Mouse (Mus musculus) kidney, postnatal 0 days (tissue): Measurements from ENCODE around the gene BC004004. TPM values are rescaled to one million over a fixed set of nuclear protein-coding genes. Genes with fewer than 3 reads are reported as not detected.

Source experiments
- ATAC-seq: fragments of 200-750 bp; cut with Nextera tagmentation; replicated peaks from 2 replicates; pipeline ENCODE4 v1.8.0; 2017; ENCODE audit warnings: low read depth, moderate number of reproducible peaks, moderate TSS enrichment, moderate library complexity; ENCODE audit not compliant: low FRiP score
- DNase-seq: peaks from one replicate; pipeline ENCODE4 v3.0.0-alpha.2; 2016; ENCODE audit warnings: low spot score
- H3K27ac ChIP-seq: fragments of 300-500 bp; sonication (generic); 2 replicates; pipeline ENCODE4 v1.5.1; 2014; ENCODE audit warnings: mild to moderate bottlenecking
- H3K27me3 ChIP-seq: fragments of 300-500 bp; sonication (generic); 2 replicates; pipeline ENCODE4 v1.6.1; 2014; ENCODE audit warnings: low read length, mixed read lengths; ENCODE audit not compliant: insufficient read depth
- H3K36me3 ChIP-seq: fragments of 300-500 bp; sonication (generic); 2 replicates; pipeline ENCODE4 v1.6.1; 2014; ENCODE audit warnings: low read length, mixed read lengths; ENCODE audit not compliant: insufficient read depth
- H3K4me1 ChIP-seq: fragments of 300-500 bp; sonication (generic); replicated peaks from 2 replicates; pipeline ENCODE4 v1.6.1; 2014; ENCODE audit warnings: antibody characterized with exemption, low read length, mixed read lengths; ENCODE audit not compliant: insufficient read depth
- H3K4me2 ChIP-seq: fragments of 300-500 bp; sonication (generic); 2 replicates; pipeline ENCODE4 v1.6.1; 2014; ENCODE audit warnings: mild to moderate bottlenecking, low read length, moderate library complexity, mixed read lengths
- H3K4me3 ChIP-seq: fragments of 300-500 bp; sonication (generic); replicated peaks from 2 replicates; pipeline ENCODE4 v1.5.1; 2014; ENCODE audit warnings: low read depth, low read length
- H3K9ac ChIP-seq: fragments of 300-500 bp; sonication (generic); 2 replicates; pipeline ENCODE4 v1.6.1; 2014; ENCODE audit warnings: low read depth, low read length
- H3K9me3 ChIP-seq: fragments of 300-500 bp; sonication (generic); replicated peaks from 2 replicates; pipeline ENCODE4 v1.6.1; 2016; ENCODE audit warnings: low read length, inconsistent platforms, mixed read lengths
- CTCF ChIP-seq: IDR thresholded peaks from 2 replicates; pipeline ENCODE4 v1.5.1; 2016; ENCODE audit warnings: antibody characterized with exemption, low read depth, mild to moderate bottlenecking, moderate library complexity
- WGBS: fragments of 180-500 bp; shearing (Covaris S2); extraction: QIAGEN DNeasy Blood & Tissue Kit; methylation state at CpG from one replicate; pipeline ENCODE4 v1.1.7; 2014; 5-methylcytosine and 5-hydroxymethylcytosine counted together
- polyA plus RNA-seq: library from polyadenylated mRNA; unstranded; fragments of >200 nt; fragmentation: Nextera tagmentation; extraction: Ambion mirVana; gene quantifications from 2 replicates; pipeline ENCODE4 v1.2.1, GENCODE M21; 2015

BC004004 gene
- polyA plus RNA-seq, 1 experiment from 2014 or later: 131 TPM

DNA sequence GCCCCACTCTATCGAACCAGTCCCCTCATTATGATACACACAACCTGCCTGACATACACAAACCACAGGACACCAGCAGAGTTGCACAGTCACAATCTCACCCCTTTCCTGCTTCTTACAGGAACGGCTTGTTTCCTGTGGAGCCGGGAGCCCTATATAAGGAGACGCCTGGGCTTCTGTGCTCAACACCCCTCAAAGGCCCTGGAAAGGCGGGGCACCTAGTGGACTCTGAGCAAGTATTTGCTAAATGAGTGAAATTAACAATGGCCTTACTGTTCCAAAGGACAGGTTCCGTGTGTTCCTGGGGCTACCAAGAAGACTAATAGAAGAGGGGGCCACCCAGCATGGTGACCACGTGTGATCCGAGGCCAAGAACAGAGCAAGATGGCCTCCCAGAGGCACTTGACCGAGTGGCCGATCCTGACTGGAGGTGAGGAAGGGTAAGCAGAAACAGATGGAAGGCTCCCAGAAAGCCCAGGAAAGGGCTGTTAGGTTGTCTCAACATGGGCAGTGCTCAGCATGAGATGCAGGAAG is 10.5 kb upstream of the BC004004 start:
- 80% methylated on average over 10 of the region's 10 CpGs for WGBS
- H3K27me3 ChIP-seq: no peaks in the 10 kb centered on the region
- H3K9ac ChIP-seq: no peak overlapping the region
- H3K4me2 ChIP-seq: no peak overlapping the region
- H3K36me3 ChIP-seq: peaks cover 13% of the 10 kb centered on the region
- no peaks in the 10 kb centered on the region for H3K9me3 ChIP-seq
- H3K4me3 ChIP-seq: no peak overlapping the region
- H3K27ac ChIP-seq: peak overlapping the region; percentile 21; the same call in 1 of the 2 replicates
- peaks cover 15% of the 10 kb centered on the region; the same call in 1 of the 2 replicates for H3K4me1 ChIP-seq
- TF ChIP-seq CTCF: no peak
- no peak for DNase-seq
- no peak for ATAC-seq

GRCm38 (mm10) chr17:29258921-29259320 is 9.7 kb upstream of the BC004004 start:
- Histone ChIP-seq H3K9me3 (no peaks in the 10 kb centered on the region), H3K4me3 (no peak overlapping the region), H3K4me2 (no peak overlapping the region), H3K4me1 (peaks cover 18% of the 10 kb centered on the region; the same call in 1 of the 2 replicates), H3K27ac (no peak overlapping the region), H3K9ac (no peak overlapping the region), H3K36me3 (peaks cover 13% of the 10 kb centered on the region), H3K27me3 (no peaks in the 10 kb centered on the region)
- DNase-seq: no peak
- ATAC-seq: no peak
- WGBS: 91% methylated on average over 2 of the region's 2 CpGs
- no peak for TF ChIP-seq CTCF

GRCm38 (mm10) chr17:29259489-29259888 is 9.1 kb upstream of the BC004004 start:
- H3K4me2 ChIP-seq: no peak overlapping the region
- ATAC-seq (0 out of 2 replicates have a peak, but pooled peaks have one; percentile 53), DNase-seq (peak; percentile 88)
- peak; percentile 98 for TF ChIP-seq CTCF
- no peak overlapping the region for H3K27ac ChIP-seq
- 7% methylated on average over 3 of the region's 3 CpGs for WGBS
- peaks cover 21% of the 10 kb centered on the region; the same call in 1 of the 2 replicates for H3K4me1 ChIP-seq
- H3K9ac ChIP-seq: no peak overlapping the region
- H3K27me3 ChIP-seq: no peaks in the 10 kb centered on the region
- no peaks in the 10 kb centered on the region for H3K9me3 ChIP-seq
- H3K4me3 ChIP-seq: no peak overlapping the region
- H3K36me3 ChIP-seq: peaks cover 13% of the 10 kb centered on the region

DNA sequence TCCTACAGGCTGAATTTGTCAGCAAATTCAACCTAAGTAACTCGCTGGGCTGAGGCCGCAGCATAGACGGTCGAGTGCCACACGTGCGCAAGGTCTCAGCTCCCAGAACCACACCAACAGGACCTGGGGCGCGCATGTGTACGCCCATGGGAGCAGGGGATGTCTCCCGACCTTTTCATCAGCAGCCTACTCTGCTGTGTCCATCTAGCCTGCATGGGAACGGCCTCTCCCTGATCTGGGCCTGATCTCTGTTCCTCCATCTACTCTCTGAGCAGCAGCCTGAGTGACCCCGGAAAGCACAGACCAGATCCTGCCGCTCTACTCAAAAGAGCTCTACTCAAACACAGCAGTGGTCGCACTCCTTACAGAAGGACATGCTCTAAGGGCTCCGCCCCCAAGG is 8.1 kb upstream of the BC004004 start:
- Histone ChIP-seq H3K9ac (no peak overlapping the region), H3K4me3 (no peak overlapping the region), H3K4me1 (peaks cover 23% of the 10 kb centered on the region; the same call in 1 of the 2 replicates), H3K4me2 (no peak overlapping the region), H3K9me3 (no peaks in the 10 kb centered on the region), H3K36me3 (peaks cover 13% of the 10 kb centered on the region), H3K27ac (no peak overlapping the region), H3K27me3 (no peaks in the 10 kb centered on the region)
- DNase-seq (no peak), ATAC-seq (no peak)
- 84% methylated on average over 15 of the region's 15 CpGs for WGBS
- TF ChIP-seq CTCF: no peak

- H3K36me3 ChIP-seq: peaks cover 13% of the 10 kb centered on the region
- H3K27ac ChIP-seq: peak overlapping the region; percentile 50; the same call in 1 of the 2 replicates
- H3K4me1 ChIP-seq: peaks cover 18% of the 10 kb centered on the region; the same call in 1 of the 2 replicates
- no peaks in the 10 kb centered on the region for H3K27me3 ChIP-seq
- 80% methylated on average over 22 of the region's 22 CpGs for WGBS
- ATAC-seq: no peak
- H3K9me3 ChIP-seq: no peaks in the 10 kb centered on the region
- H3K4me3 ChIP-seq: peak overlapping the region; percentile 6; the same call in 1 of the 2 replicates
- DNase-seq: no peak
- no peak for TF ChIP-seq CTCF
- H3K4me2 ChIP-seq: peak overlapping the region; percentile 87; the same call in 1 of the 2 replicates
- no peak overlapping the region for H3K9ac ChIP-seq
These were observed 6.9 kb upstream of the BC004004 start for GRCm38 (mm10) chr17:29261603-29262258.

DNA sequence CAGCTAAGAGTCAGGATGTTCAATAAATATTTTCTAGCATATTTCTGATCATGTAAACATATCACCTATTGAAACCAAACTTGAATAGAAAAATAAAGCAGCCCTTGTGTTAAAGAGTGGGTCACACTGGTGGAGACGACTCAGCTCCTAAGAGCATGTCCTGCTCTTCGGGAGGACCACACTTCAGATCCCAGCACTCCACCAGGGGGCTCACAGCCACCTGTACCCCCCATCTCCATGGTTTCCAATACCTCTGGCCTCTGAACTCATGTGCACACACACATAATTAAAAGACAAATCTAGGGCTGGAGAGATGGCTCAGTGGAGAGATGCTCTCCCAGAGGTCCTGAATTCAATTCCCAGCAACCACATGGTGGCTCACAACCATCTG is 6.3 kb upstream of the BC004004 start:
- Histone ChIP-seq H3K9me3 (no peaks in the 10 kb centered on the region), H3K4me3 (peak overlapping the region; percentile 6; the same call in 1 of the 2 replicates), H3K27me3 (no peaks in the 10 kb centered on the region), H3K27ac (no peak overlapping the region), H3K9ac (no peak overlapping the region), H3K4me2 (peak overlapping the region; percentile 87; the same call in 1 of the 2 replicates), H3K36me3 (peaks cover 13% of the 10 kb centered on the region), H3K4me1 (peaks cover 17% of the 10 kb centered on the region; the same call in 1 of the 2 replicates)
- TF ChIP-seq CTCF: peak; percentile 40; the same call in 1 of the 2 replicates
- DNase-seq (no peak), ATAC-seq (no peak)
- WGBS: 33% methylated on average over 2 of the region's 2 CpGs
